Mouse (Mus musculus): ENCODE measurements around the gene Slpi.

The Slpi gene

DNA sequence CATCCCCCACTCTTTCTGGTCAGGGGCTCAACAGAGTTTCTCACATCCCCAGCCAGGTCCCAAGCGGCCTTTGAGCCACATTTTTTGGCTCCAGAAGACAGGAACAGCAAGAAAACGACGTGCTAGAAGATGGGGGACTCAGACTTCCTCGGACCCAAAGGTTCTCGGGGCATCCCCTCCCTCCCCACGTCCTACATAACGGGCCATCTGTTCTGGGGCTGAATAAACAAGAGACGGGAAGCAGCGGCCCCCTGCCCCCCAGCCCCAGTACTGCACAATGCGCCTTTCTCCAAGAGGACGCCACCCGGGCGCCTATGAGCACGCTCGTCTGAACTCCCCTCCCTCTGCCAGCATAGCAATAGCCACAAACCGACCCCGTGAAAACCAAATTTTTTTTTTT, at the start of gene Slpi:
TSS of gene Slpi (minus strand) at position 76 of the 400 bp plus-strand sequence.
- DNase-seq (ENCODE audit: low spot score in 2 of 2): no peak

DNA sequence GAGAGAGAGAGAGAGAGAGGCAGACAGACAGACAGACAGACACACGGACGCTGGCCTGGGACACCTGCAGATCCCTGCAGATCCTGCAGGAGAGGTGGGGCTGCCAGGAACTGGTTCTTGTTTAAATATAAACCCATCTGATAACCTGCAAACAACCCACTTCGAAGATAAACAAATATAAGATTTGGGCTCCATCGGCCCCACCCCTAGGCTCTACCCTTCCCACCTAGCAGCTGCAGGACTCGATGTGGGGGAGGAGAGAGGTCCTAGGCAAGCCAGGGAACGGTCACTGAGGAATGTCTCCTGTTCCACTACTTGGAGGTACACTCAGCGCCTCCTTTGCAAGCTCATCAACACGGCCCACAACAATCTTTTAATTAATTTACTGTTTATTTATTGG, 49.4 kb upstream of the Slpi start:
- peak in 1 of 2 experiments; percentile 62 for DNase-seq (ENCODE audit: low spot score in 2 of 2)

- DNase-seq (ENCODE audit: low spot score in 2 of 2): no peak
Observed at GRCm38 (mm10) chr2:164437710-164438109, 48.8 kb upstream of the Slpi start.

- peak in 1 of 2 experiments; percentile 59 for DNase-seq (ENCODE audit: low spot score in 2 of 2)
Observed at GRCm38 (mm10) chr2:164436961-164437360, 48.1 kb upstream of the Slpi start.

DNA sequence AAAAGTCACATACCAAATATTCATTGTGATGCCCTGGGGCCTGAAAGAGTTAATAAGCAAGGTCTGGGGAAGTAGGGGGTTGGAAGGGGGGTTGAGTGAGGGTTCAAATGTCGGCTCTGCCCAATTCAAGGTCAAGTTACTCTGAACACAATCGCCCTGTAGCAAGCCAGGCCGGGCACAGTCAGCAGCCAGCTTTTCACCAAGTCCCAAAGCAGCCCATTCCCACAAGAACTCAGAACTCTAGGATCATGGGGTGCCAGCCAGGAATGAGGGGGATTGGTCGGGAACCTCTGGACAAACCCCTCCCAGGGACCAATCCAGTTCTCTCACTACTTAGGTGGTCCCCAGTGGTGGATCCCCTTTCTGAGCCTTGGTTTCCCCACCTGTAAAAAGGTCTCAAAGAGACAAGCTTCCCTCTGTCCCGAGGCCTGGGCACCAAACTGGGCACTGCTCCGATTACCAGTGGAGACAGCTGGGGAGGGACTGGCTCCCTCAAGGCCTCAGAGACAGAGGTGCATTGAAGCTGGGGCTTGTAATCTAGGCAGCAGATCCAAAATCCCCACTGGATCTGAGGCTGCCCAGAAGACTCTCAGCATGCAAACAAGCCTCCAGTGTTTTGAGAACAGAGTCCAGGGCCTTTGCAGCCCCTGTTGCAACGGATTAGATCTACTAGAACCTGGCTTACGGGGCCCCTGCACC, 47.5 kb upstream of the Slpi start:
- DNase-seq (ENCODE audit: low spot score in 2 of 2): no peak

DNA sequence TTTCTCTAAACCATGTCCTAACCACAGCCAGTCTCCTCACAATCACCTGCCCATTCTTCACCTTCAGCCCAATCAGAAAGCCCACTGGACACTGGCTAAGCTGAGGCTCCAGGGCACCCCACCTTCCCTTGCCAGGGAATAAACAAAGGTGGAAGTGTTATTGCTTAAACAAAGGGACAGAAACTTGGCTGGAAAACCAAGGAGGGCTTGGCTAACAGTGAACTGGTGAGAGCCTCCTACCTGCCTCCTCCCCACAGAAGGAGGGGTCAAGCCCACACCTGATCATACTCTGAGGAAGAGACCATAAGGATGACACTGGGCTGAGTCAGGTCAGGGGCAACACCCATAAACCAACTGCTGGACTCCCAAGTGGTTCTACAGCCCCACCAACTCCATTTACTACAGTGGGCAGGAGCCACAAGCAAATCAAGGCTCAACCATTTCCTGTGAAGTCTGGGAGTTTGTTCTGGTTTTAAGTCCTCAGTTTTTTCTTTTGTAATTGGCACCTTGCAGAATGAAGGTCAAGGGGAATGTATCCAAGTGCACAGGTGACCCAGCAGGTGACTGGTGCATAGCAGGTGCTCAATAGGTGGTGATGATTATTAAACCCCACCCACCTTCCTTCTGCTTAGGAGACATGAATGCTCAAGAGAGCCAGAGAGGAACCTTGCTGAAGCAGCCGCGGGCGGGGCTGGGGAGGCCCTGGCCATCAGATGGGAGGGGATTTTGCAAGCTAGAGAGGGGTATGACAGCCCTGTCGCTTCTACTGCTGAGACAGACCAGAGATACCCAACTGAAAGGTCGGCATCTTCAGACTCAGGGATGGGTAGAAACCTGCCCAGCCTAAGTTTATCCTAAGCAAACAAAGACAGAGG, 46.6 kb upstream of the Slpi start:
- no peak for DNase-seq (ENCODE audit: low spot score in 2 of 2)

GRCm38 (mm10) chr2:164434681-164435080, 45.8 kb upstream of the Slpi start:
- no peak for DNase-seq (ENCODE audit: low spot score in 2 of 2)

GRCm38 (mm10) chr2:164433278-164433895, 44.5 kb upstream of the Slpi start:
- DNase-seq (ENCODE audit: low spot score in 2 of 2): no peak

- peak in 1 of 2 experiments; percentile 62 for DNase-seq (ENCODE audit: low spot score in 2 of 2)
Observed at GRCm38 (mm10) chr2:164432541-164433191, 43.8 kb upstream of the Slpi start.

DNA sequence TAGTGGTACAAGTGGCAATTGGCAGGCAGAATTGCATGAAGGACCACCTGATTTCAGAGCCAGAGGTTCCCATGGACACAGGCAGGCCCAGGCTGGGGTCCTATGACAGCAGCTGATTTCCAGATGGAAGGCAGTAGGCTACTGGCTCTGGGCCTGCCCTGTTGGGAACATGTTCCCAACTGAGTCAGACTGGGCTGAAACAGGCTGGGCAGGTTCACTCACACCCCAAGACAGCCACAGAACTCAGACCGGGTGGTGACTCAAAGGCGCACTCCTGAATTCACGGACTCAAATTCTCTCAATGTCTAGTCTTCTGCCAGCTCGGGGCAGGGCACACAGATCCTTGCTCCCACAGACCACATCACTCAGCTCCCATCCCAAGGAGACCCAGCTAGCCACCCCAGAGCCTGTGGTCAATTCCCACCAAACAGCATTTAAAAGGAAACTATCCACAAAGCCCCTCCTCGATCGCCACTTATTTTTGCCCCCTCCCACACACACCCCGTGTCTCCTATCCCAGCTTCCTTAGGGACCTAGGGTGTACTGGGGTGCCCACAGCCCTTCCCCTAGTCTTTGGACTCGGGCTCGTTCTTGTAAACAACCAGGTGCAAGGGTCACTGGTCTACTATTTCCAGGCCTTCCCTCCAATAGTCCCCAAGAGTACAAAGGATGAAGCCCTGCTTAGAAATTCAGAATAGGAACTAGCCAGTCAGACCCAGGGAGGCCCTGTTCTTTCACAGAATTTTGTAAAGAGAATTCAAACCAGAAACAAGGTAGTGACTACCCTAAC, 43.0 kb upstream of the Slpi start:
- peak in 1 of 2 experiments; percentile 72 for DNase-seq (ENCODE audit: low spot score in 2 of 2)

GRCm38 (mm10) chr2:164430697-164431096, 41.8 kb upstream of the Slpi start:
- peak in 1 of 2 experiments; percentile 55 for DNase-seq (ENCODE audit: low spot score in 2 of 2)

GRCm38 (mm10) chr2:164429881-164430615, 41.2 kb upstream of the Slpi start:
- no peak for DNase-seq (ENCODE audit: low spot score in 2 of 2)

DNA sequence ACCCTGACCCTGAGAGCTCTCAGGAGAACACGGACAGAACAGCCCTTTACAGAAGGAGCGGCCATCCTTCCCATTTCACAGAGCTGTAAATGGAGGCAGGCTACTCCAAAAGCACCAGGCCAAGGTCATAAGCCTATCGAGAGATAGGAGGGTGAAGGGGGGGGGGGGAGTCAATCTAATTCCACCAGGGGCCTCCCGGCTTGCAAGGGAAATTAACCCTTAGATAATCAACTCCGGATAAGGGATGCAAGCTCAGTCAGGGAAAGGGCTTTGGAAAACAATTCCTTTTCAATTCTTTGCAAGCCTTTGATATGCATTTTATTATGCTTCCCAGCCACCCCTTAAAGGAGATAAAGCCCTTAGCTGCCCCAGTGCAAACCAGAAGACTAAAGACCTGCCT, 39.6 kb upstream of the Slpi start:
- no peak for DNase-seq (ENCODE audit: low spot score in 2 of 2)

DNA sequence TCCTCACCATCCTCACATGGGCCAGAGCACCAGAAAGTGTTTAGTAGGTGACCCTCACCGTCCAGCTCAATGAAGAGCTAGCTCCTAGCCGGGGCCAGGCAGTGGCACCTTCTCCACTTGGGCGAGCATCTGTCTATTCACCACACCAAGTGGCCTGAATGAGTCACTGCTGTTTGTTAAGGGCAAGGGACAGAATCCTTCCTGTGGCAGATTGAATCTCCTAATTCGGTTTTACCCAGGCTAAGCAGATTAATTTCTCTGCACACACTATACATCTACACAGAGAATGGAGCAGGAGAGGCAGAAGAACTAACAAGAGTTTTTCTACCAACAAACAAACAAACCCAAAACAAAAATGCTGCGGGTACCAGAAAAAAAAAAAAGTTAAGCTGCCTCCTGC, 38.1 kb upstream of the Slpi start:
- DNase-seq (ENCODE audit: low spot score in 2 of 2): no peak

DNA sequence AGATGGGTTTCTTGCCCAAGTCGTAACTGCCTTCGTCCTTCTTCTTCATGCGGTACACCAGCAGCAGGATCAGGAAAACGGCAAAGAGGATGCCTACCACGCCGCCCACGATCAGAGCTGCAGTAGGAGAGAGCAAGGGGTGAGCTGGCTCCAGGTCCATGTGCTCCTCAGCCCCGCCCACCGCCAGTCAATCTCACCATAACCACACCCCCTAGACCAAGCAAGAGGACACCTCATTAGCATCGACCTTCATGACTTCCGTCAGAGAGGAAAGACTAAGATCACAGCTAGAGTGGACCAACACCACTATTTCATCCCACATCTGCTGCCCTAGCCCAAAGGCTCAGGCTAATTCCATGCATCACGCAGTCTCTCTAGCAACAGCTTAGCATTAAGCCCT, 37.2 kb upstream of the Slpi start:
- DNase-seq (ENCODE audit: low spot score in 2 of 2): no peak

- DNase-seq (ENCODE audit: low spot score in 2 of 2): no peak
Observed at GRCm38 (mm10) chr2:164425401-164425800, 36.5 kb upstream of the Slpi start.

GRCm38 (mm10) chr2:164424406-164424805, 35.5 kb upstream of the Slpi start:
- no peak for DNase-seq (ENCODE audit: low spot score in 2 of 2)

- peak in 1 of 2 experiments; percentile 52 for DNase-seq (ENCODE audit: low spot score in 2 of 2)
Observed at GRCm38 (mm10) chr2:164423464-164423863, 34.6 kb upstream of the Slpi start.

DNA sequence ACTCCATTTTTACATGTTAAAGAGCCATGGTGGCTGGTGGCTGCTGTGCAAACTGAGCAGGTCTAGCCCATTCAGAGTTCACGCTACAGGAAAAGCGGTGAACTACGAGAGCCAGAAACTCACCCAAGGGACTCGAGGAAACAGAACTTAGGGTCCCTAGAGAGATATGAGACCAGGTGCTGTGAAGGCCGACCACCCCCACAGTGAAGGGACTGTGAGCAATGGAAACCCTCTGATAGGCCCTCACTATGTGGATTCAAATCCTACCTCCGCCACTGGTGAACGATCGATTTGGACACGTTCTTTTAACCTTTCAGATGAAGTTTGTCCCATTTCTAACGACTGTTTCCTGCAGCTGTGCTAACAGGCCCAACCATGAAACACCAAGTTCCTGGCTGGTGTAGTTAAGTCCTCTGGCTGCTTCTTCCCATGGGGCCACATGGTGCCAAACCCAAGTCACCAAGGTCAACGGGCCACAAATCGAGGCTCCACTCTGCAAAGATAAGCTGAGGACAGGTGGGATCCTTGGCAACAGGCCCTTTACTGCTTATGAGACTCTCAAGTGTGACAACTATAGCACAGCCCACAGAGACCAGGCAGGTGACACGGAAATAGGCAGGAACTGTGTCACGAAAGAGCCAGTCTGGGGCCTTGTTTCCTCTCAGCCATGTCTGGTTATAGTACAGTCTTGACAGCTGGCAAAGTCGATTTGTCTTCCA, 33.9 kb upstream of the Slpi start:
- DNase-seq (ENCODE audit: low spot score in 2 of 2): no peak

DNA sequence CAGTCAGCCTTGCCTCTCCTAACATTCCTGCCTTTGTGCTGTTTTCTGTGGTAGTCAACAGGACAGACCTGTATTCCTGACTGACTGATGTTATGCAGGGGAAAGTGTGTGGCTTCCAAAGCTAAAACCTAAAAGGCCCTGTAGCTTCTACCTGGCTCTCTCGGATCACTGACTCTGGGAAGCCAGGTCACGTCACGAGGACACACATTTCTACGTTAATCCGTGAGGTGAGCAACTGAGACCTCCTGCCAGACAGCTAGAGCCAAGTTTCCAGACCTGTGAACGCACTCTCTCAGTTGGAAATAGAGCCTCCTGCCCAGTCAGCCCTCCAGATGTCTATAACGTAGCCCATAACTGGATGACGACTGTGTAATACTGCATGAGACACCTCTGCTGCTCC, 33.1 kb upstream of the Slpi start:
- no peak for DNase-seq (ENCODE audit: low spot score in 2 of 2)
